Mouse (Mus musculus) olfactory bulb, adult 2 months (tissue): ENCODE data around the gene Fnip2. TPM values are rescaled to one million over a fixed set of nuclear protein-coding genes. Genes with fewer than 3 reads are reported as not detected.

Experiments used
- H3K27ac ChIP-seq: fragments of 200-500 bp; 2 replicates; pipeline ENCODE4 v1.5.1; 2012; ENCODE audit warnings: low read depth, low read length; ENCODE audit not compliant: insufficient read depth
- H3K4me1 ChIP-seq: fragments of 200-500 bp; 2 replicates; pipeline ENCODE4 v1.6.1; 2012; ENCODE audit warnings: low read length; ENCODE audit not compliant: control insufficient read depth, insufficient read depth
- H3K4me3 ChIP-seq: fragments of 200-500 bp; 2 replicates; pipeline ENCODE4 v1.5.1; 2012; ENCODE audit warnings: mild to moderate bottlenecking, low read depth, low read length, moderate library complexity; ENCODE audit not compliant: insufficient read depth
- CTCF ChIP-seq: fragments of 200-500 bp; IDR thresholded peaks from 2 replicates; pipeline ENCODE4 v1.5.1; 2012; ENCODE audit warnings: low read depth, mild to moderate bottlenecking, low read length, moderate library complexity; ENCODE audit not compliant: insufficient read depth
- POLR2A ChIP-seq: fragments of 200-500 bp; IDR thresholded peaks from 2 replicates; pipeline ENCODE4 v1.6.1; 2012; ENCODE audit warnings: mild to moderate bottlenecking, low read depth, low read length, moderate library complexity; ENCODE audit not compliant: insufficient read depth
- WGBS: fragments of 180-500 bp; shearing (Covaris S2); methylation state at CpG from one replicate; pipeline ENCODE4 v1.1.7; 2018; 5-methylcytosine and 5-hydroxymethylcytosine counted together
- polyA plus RNA-seq: library from polyadenylated mRNA; stranded (reverse); fragments of >200 nt; gene quantifications from 2 replicates; pipeline ENCODE4 v1.2.4, GENCODE M21; 2012; ENCODE audit warnings: low replicate concordance; ENCODE audit not compliant: missing spikeins, insufficient read depth, insufficient read length

Gene Fnip2
- polyA plus RNA-seq, 1 experiment = not detected

- WGBS = 95% methylated on average over 3 of the region's 3 CpGs
- Histone ChIP-seq H3K27ac (no peak overlapping the region), H3K4me1 (0 out of 2 replicates have a peak, but pooled peaks cover 2% of the 10 kb centered on the region), H3K4me3 (no peak overlapping the region)
- TF ChIP-seq CTCF (no peak), POLR2A (no peak)
These were observed 13.8 kb downstream of the Fnip2 start for GRCm38 (mm10) chr3:79553779-79554178.

DNA sequence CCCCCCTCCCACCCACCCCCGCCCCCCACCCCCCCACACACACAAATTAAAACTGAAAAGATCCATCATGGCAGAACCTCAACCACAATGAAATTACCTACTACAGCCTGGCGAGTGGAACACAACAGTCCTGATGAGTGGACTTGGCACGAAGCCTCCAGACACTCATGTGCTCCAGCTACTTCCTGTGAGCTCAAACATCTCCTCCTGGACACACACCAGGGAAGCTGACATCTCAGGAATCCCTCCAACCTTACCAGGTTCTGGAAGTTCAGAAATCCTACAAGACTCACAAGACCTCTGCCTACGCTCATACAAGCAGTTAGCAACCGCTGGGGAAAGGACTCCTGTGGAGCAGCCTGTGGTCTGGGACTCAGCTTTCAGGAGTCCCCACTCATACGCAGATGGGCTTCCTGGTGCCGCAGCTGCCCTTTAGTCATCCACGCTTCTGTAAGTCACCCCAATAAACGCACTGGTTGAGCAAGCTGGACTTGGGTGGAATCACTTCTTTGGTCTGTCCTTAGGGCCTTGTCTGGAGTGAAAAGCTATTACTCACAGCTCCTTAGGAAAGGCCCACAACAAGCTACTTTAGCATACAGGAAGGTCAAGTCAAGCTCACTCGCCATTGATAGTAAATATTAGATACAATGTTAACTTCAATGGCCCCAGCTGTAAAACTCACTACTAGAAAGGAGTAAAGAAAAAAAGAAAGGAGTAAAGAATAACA is 15.6 kb downstream of the Fnip2 start:
- WGBS = 85% methylated on average over 10 of the region's 10 CpGs

GRCm38 (mm10) chr3:79549751-79550393 is 17.7 kb downstream of the Fnip2 start:
- H3K4me1 ChIP-seq = 0 out of 2 replicates have a peak, but pooled peaks cover 2% of the 10 kb centered on the region
- H3K4me3 ChIP-seq = no peak overlapping the region
- TF ChIP-seq CTCF (no peak), POLR2A (no peak)
- H3K27ac ChIP-seq = no peak overlapping the region
- 93% methylated on average over 8 of the region's 8 CpGs for WGBS

More for the DNA sequence above, 15.6 kb downstream of the Fnip2 start:
- Histone ChIP-seq H3K27ac (no peak overlapping the region), H3K4me3 (no peak overlapping the region), H3K4me1 (0 out of 2 replicates have a peak, but pooled peaks cover 2% of the 10 kb centered on the region)
- TF ChIP-seq CTCF (no peak), POLR2A (no peak)

- TF ChIP-seq CTCF (no peak), POLR2A (no peak)
- WGBS = 88% methylated on average over 17 of the region's 17 CpGs
- H3K27ac ChIP-seq = no peak overlapping the region
- H3K4me3 ChIP-seq = no peak overlapping the region
- 0 out of 2 replicates have a peak, but pooled peaks cover 2% of the 10 kb centered on the region for H3K4me1 ChIP-seq
These were observed 18.7 kb downstream of the Fnip2 start for GRCm38 (mm10) chr3:79548681-79549437.

GRCm38 (mm10) chr3:79542585-79542984 is 25.0 kb downstream of the Fnip2 start:
- Histone ChIP-seq H3K27ac (no peak overlapping the region), H3K4me3 (no peak overlapping the region), H3K4me1 (peaks cover 5% of the 10 kb centered on the region; the same call in 1 of the 2 replicates)
- no peak for TF ChIP-seq POLR2A
- TF ChIP-seq CTCF = no peak
- WGBS = 51% methylated on average over 6 of the region's 6 CpGs

- TF ChIP-seq CTCF (no peak), POLR2A (no peak)
- H3K27ac ChIP-seq = no peak overlapping the region
- H3K4me3 ChIP-seq = no peak overlapping the region
- H3K4me1 ChIP-seq = peaks cover 5% of the 10 kb centered on the region; the same call in 1 of the 2 replicates
These were observed 27.9 kb downstream of the Fnip2 start for GRCm38 (mm10) chr3:79539656-79540055.

DNA sequence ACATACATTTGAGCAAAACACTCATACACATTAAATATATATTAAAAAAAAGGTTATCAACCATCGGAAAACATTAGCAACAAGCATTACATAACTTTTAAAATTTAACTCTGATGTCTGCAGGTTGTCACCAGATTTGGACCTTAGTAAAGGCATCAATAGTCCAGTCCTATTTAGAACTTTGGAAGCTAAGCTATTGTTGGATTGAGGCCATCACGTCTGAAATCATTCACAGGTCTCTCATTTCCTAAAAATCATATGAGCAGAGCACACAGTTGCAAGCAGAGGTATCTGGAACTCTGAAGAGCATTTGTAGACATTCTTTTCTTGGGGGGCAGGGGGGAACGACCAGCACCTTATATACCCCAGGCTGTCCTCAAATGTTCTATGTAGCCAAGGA is 28.5 kb downstream of the Fnip2 start:
- no peak for TF ChIP-seq POLR2A
- TF ChIP-seq CTCF = no peak
- Histone ChIP-seq H3K27ac (no peak overlapping the region), H3K4me3 (no peak overlapping the region), H3K4me1 (peaks cover 5% of the 10 kb centered on the region; the same call in 1 of the 2 replicates)
- 93% methylated on average over 3 of the region's 3 CpGs for WGBS

DNA sequence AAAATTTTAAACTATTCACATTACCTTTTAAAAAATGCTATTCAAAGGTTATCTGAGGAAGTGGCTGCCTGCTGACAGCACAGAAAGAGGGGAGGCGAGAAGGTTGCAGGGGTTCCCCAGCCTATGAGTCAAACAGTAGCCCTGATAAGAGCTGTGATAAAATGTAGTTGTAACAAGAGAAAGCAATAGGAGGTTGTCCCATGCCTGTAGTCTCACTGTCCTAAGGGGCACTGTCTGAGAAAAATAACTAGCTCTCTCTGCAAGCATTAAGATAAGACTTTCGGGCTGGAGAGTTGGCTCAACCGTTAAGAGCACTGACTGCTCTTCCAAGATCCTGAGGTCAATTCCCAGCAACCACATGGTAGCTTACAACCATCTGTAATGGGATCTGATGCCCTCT is 29.3 kb downstream of the Fnip2 start:
- peaks cover 5% of the 10 kb centered on the region; the same call in 1 of the 2 replicates for H3K4me1 ChIP-seq
- no peak overlapping the region for H3K27ac ChIP-seq
- no peak overlapping the region for H3K4me3 ChIP-seq
- 93% methylated on average over 3 of the region's 3 CpGs for whole genome bisulfite sequencing
- TF ChIP-seq POLR2A (no peak), CTCF (no peak)
